Mouse (Mus musculus): Measurements from ENCODE around the gene Csnk1e. TPM values are rescaled to one million over a fixed set of nuclear protein-coding genes. Genes with fewer than 3 reads are reported as not detected.
A peak's percentile ranks its signal among the peaks of the same experiment; 100 is the strongest.

Csnk1e gene
- total RNA-seq, 2 experiments from 2014 or later, result 139 to 147 TPM

- DNase-seq (ENCODE audit: low spot score in 2 of 2), result no peak
Measured at GRCm38 (mm10) chr15:79445786-79446654, 9.3 kb downstream of the Csnk1e start.

- no peak for DNase-seq (ENCODE audit: low spot score in 2 of 2)
Measured at GRCm38 (mm10) chr15:79443856-79444410, 11.4 kb downstream of the Csnk1e start.

DNA sequence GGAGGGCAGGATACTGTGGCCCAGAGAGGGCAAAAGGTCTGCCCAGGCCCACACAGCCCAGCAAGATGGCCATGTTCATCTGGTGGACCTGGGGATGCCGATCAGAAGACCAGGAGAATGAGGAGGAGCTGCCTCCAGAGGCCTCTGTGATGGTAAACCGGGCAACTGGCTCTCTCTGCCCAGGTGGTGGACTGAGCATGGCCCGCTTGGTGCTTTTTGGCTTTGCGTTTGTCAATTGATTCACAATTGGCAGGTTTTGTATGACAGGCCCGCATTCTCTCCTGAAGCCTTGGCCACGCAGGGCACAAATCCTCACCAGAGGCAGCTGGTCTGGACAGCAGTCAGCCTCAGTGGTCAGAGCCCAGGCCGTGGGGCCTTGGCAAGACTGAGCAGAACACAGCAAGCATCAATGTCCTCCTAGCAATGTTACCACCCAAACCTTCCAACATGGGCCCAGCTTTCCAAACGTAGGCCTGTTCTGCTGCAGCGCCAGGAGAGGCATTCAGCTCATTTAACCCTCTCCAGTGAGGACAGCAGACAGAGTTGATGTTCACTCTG, 12.3 kb downstream of the Csnk1e start:
- DNase-seq (ENCODE audit: low spot score in 2 of 2), result no peak

- no peak for DNase-seq (ENCODE audit: low spot score in 2 of 2)
Measured at GRCm38 (mm10) chr15:79442257-79442611, 13.1 kb downstream of the Csnk1e start.

DNA sequence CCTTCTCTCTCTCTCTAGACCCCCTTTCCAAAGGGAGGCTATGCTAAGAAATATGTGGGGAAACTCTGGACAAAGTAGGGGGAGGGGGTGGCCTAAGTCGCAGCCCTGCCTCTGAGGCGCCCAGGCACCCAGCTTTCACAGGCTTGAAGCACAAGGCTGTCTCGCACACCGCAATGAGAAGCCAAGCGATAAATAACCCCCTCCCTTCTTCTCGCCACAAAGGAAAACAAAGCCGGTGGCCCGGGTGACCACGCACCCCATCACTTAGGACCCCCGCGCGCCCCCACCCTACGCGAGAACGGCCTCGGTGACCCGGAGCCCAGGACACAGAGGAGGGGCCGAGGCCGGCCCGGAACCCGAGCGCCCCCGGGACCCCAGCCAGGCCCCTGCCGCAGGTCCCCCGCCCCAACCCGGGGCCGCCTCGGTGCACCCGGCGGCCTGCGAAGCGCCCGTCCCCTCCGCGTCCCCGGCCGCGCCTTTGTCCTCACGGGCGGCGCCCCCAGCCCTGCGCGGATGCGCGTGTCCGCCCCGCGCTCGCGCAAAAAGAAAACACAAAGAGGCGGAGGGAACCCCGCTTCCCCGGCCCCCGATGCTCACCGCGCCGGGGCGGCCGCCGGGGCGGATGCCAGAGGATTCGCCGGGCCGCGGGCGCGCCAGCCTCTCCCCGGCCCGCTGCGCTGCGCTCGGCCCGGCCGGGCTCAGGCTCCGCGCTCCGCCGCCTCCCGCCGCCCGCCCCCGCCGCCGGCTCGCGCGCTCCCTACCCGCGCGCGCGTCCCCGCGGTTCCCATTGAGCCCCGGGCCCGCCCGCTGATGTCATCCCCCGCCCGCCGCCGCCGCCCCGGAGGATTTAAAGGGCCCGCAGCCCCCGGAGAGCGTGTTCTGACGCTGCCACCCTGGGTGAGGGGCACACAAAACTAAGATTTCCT, 13.8 kb downstream of the Csnk1e start:
- DNase-seq (ENCODE audit: low spot score in 2 of 2), result peak; percentile 81 to 82

- no peak for DNase-seq (ENCODE audit: low spot score in 2 of 2)
Measured at GRCm38 (mm10) chr15:79440651-79441330, 14.6 kb downstream of the Csnk1e start.

- DNase-seq (ENCODE audit: low spot score in 2 of 2), result peak; percentile 61 to 70
Measured at GRCm38 (mm10) chr15:79440223-79440622, 15.1 kb downstream of the Csnk1e start.

GRCm38 (mm10) chr15:79439386-79439785, 16.0 kb downstream of the Csnk1e start:
- DNase-seq (ENCODE audit: low spot score in 2 of 2), result no peak

GRCm38 (mm10) chr15:79438816-79439215, 16.6 kb downstream of the Csnk1e start:
- DNase-seq (ENCODE audit: low spot score in 2 of 2), result no peak

- DNase-seq (ENCODE audit: low spot score in 2 of 2), result no peak
Measured at GRCm38 (mm10) chr15:79438209-79438810, 17.1 kb downstream of the Csnk1e start.

DNA sequence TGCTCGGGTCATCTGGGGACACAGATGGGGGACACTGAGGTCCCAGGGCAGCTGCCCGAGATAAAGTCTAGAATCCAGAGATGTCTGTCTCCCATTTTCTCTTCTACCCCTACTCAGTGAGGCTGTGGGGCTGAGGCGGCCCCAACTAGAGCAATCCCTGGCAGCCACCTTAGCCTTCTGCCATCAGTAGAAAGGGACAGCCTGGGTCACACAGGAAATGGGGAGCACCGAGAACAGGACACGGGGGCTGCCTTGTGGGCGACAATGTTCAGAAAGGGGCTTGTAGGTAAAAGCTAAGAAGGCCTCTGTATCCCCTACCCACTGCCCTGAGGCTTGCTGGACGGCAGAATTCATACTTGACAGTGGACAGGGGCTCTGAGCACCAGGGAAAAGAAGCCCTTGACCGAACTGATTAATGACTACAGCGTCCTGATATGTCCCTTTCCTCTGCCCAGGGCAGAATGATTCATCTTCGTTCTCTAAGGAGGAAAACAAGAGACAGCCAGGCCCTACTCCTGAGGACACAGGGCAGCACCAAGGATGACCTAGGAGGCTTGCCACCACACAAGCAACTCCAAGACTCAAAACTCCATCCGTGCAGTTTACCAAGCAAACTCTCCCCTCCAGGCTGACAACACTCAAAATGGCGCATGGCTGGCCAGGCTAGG, 17.7 kb downstream of the Csnk1e start:
- no peak for DNase-seq (ENCODE audit: low spot score in 2 of 2)

GRCm38 (mm10) chr15:79436481-79436921, 18.9 kb downstream of the Csnk1e start:
- DNase-seq (ENCODE audit: low spot score in 2 of 2), result no peak

GRCm38 (mm10) chr15:79435191-79435671, 20.1 kb downstream of the Csnk1e start:
- DNase-seq (ENCODE audit: low spot score in 2 of 2), result no peak

DNA sequence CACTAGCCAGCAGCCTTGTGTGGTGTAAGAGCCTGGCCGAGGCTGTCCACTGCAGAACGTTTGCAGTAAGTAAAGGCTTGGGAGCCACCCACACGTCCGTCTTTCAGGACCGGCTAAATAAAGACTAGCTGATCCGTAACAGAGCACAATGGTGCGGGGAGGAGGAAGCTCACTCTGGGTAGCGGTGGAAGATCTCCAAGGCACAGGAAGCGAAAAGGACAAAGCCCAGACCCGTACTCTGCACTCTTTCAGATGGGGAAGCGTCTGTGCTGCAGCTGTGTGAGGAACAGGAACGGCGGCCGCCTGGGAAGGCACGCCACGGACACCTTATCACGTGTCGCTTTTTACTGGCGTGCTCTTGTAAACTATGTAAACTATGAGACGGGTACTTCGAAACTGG, 22.5 kb downstream of the Csnk1e start:
- peak in 1 of 2 experiments; percentile 51 for DNase-seq (ENCODE audit: low spot score in 2 of 2)

DNA sequence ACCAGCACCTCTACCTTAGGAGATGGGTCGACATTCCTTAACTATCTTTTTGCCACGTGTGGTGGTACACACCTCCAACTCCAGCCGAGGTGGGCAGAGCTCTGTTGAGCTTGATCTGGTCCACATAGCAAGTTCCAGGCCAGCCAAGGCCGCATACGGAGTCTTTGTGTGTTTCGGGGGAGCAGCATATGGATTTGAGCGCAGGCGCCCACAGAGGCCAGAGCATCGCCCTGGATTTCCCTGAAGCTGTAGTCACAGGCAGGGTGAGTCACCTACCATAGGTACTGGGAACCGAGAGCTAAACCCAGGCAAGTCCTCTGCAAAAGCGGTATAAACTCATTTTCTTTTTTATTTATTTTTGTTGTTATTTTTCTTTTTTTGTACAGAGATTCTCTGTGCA, 23.0 kb downstream of the Csnk1e start:
- DNase-seq (ENCODE audit: low spot score in 2 of 2), result no peak

- DNase-seq (ENCODE audit: low spot score in 2 of 2), result no peak
Measured at GRCm38 (mm10) chr15:79431925-79432324, 23.4 kb downstream of the Csnk1e start.

DNA sequence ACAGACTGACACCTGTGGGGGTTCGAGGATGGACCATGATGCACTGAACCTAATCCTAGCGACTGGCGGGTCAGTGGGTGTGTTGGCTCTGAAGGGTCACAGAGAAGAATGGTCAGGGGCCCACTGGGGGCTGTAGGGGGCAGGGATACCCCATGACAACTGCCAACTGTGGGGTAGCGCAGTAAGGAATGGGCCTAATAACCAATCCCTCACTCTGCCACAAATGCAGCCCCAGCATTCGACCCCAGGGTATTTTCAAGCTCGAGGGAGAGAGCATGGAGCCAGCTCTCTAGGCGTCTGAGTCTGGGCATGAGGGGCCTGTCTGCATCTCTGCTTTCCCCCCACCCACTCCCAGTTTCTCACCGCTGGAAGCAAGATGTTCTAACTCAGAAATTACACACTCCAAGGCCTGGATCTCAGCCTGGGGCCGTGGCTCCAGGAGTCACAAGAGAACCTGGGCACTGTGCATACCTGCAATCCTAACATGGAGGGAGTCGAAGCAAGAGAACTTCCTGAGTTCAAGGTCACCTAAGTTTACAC, 24.8 kb downstream of the Csnk1e start:
- DNase-seq (ENCODE audit: low spot score in 2 of 2), result no peak

- DNase-seq (ENCODE audit: low spot score in 2 of 2), result no peak
Measured at GRCm38 (mm10) chr15:79429994-79430393, 25.4 kb downstream of the Csnk1e start.

DNA sequence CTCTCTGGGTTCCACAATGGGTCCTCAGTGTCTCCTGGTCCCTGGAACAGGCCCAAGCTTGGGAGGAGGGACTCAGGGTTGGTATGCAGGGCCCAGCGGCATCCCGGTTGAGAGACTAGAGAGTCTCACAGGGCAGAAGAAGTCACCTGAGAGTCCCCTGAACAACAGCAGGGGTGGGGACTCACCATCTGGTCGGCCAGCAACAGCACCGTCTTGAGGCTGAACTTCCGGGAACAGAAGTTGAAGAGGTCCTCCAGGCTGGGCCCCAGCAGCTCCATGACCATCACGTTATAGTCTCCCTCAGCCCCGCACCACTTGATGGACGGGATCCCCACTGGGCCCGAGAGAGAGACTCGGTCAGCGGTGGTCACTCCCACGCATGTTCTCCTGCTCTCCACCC, 25.8 kb downstream of the Csnk1e start:
- DNase-seq (ENCODE audit: low spot score in 2 of 2), result no peak

Data from layer of hippocampus, postnatal 14 days (tissue).